Mouse (Mus musculus): ENCODE data around the gene Ly6g6c.

Ly6g6c gene

GRCm38 (mm10) chr17:35064951-35065947 lies at the start of gene Ly6g6c:
Ly6g6c (plus strand) TSS chr17:35065388.
- peak in 1 of 2 experiments; percentile 58 for DNase-seq (ENCODE audit: low spot score in 2 of 2)

- DNase-seq (ENCODE audit: low spot score in 2 of 2) = peak in 1 of 2 experiments; percentile 51
These were observed 48.8 kb upstream of the Ly6g6c start, which contains the start of gene Vwa7 for GRCm38 (mm10) chr17:35016376-35016775. Vwa7 (plus strand) TSS chr17:35016579.

- DNase-seq (ENCODE audit: low spot score in 2 of 2) = no peak
These were observed 48.1 kb upstream of the Ly6g6c start for GRCm38 (mm10) chr17:35016791-35017705.

- DNase-seq (ENCODE audit: low spot score in 2 of 2) = no peak
These were observed 47.5 kb upstream of the Ly6g6c start for GRCm38 (mm10) chr17:35017706-35018030.

- DNase-seq (ENCODE audit: low spot score in 2 of 2) = no peak
These were observed 47.0 kb upstream of the Ly6g6c start for GRCm38 (mm10) chr17:35018171-35018570.

- DNase-seq (ENCODE audit: low spot score in 2 of 2) = no peak
These were observed 45.3 kb upstream of the Ly6g6c start for GRCm38 (mm10) chr17:35019894-35020293.

GRCm38 (mm10) chr17:35020551-35020950 lies 44.6 kb upstream of the Ly6g6c start:
- no peak for DNase-seq (ENCODE audit: low spot score in 2 of 2)

- peak; percentile 89 to 92 for DNase-seq (ENCODE audit: low spot score in 2 of 2)
These were observed 43.9 kb upstream of the Ly6g6c start for GRCm38 (mm10) chr17:35021163-35021808.

GRCm38 (mm10) chr17:35021842-35022477 lies 43.2 kb upstream of the Ly6g6c start:
- peak in 1 of 2 experiments; percentile 22 for DNase-seq (ENCODE audit: low spot score in 2 of 2)

- DNase-seq (ENCODE audit: low spot score in 2 of 2) = peak in 1 of 2 experiments; percentile 14
These were observed 42.6 kb upstream of the Ly6g6c start for GRCm38 (mm10) chr17:35022541-35023060.

GRCm38 (mm10) chr17:35023221-35023620 lies 42.0 kb upstream of the Ly6g6c start:
- DNase-seq (ENCODE audit: low spot score in 2 of 2) = peak in 1 of 2 experiments; percentile 15

- DNase-seq (ENCODE audit: low spot score in 2 of 2) = no peak
These were observed 41.4 kb upstream of the Ly6g6c start for GRCm38 (mm10) chr17:35023756-35024155.

- no peak for DNase-seq (ENCODE audit: low spot score in 2 of 2)
These were observed 40.9 kb upstream of the Ly6g6c start for GRCm38 (mm10) chr17:35024261-35024660.

- DNase-seq (ENCODE audit: low spot score in 2 of 2) = no peak
These were observed 40.3 kb upstream of the Ly6g6c start for GRCm38 (mm10) chr17:35024691-35025488.

- no peak for DNase-seq (ENCODE audit: low spot score in 2 of 2)
These were observed 39.0 kb upstream of the Ly6g6c start for GRCm38 (mm10) chr17:35026206-35026605.

- DNase-seq (ENCODE audit: low spot score in 2 of 2) = peak in 1 of 2 experiments; percentile 63
These were observed 37.7 kb upstream of the Ly6g6c start, which contains the start of gene Sapcd1 for GRCm38 (mm10) chr17:35027277-35028068. Sapcd1 (minus strand) TSS chr17:35028016.

- peak in 1 of 2 experiments; percentile 13 for DNase-seq (ENCODE audit: low spot score in 2 of 2)
These were observed 36.9 kb upstream of the Ly6g6c start for GRCm38 (mm10) chr17:35028315-35028714.

- DNase-seq (ENCODE audit: low spot score in 2 of 2) = peak in 1 of 2 experiments; percentile 55
These were observed 35.3 kb upstream of the Ly6g6c start for GRCm38 (mm10) chr17:35029691-35030532.
